Mouse (Mus musculus) liver, embryonic 14.5 days (tissue): Measurements from ENCODE around the gene Numb. TPM values are rescaled to one million over a fixed set of nuclear protein-coding genes. Genes with fewer than 3 reads are reported as not detected.

ENCODE experiments used
- ATAC-seq: fragments of 200-750 bp; cut with Nextera tagmentation; 2 replicates; pipeline ENCODE4 v1.8.0; 2017; ENCODE audit warnings: moderate number of reproducible peaks, mild to moderate bottlenecking, moderate library complexity; ENCODE audit not compliant: insufficient read depth
- DNase-seq, 3 experiments: peaks; one replicate each; pipeline ENCODE4 v3.0.0-alpha.2; 2012 to 2013; ENCODE audit warnings: low read depth in 3 of 3, low spot score in 3 of 3
- H3K27ac ChIP-seq: fragments of 300-500 bp; sonication (generic); 2 replicates; pipeline ENCODE4 v1.5.1; 2014; ENCODE audit warnings: moderate library complexity, mild to moderate bottlenecking, control low read depth, inconsistent platforms
- H3K27me3 ChIP-seq: fragments of 300-500 bp; sonication (generic); 2 replicates; pipeline ENCODE4 v1.6.1; 2014; ENCODE audit warnings: mild to moderate bottlenecking, low read length, moderate library complexity; ENCODE audit not compliant: control insufficient read depth, insufficient read depth
- H3K36me3 ChIP-seq: fragments of 300-500 bp; sonication (generic); replicated peaks from 2 replicates; pipeline ENCODE4 v1.6.1; 2014; ENCODE audit warnings: low read depth; ENCODE audit not compliant: control insufficient read depth, insufficient read depth
- H3K4me1 ChIP-seq, 2 experiments: fragments of 200-500 bp in 1 of 2; fragments of 300-500 bp in 1 of 2; sonication (generic) in 1 of 2; replicated peaks; 2 replicates each; pipeline ENCODE4 v1.6.1; 2012 to 2014; ENCODE audit warnings: antibody characterized with exemption in 1 of 2, inconsistent platforms in 1 of 2, low read length in 1 of 2; ENCODE audit not compliant: control insufficient read depth in 2 of 2, insufficient read depth in 2 of 2
- H3K4me2 ChIP-seq: fragments of 300-500 bp; sonication (generic); 2 replicates; pipeline ENCODE4 v1.6.1; 2014; ENCODE audit warnings: low read depth, mild to moderate bottlenecking, control low read depth, moderate library complexity
- H3K4me3 ChIP-seq, 2 experiments: fragments of 200-500 bp in 1 of 2; fragments of 300-500 bp in 1 of 2; sonication (generic) in 1 of 2; 2 replicates each; pipeline ENCODE4 v1.5.1; 2012 to 2014; ENCODE audit warnings: low read depth in 2 of 2, low read length in 2 of 2, mild to moderate bottlenecking in 2 of 2, control low read depth in 1 of 2, inconsistent platforms in 1 of 2, moderate library complexity in 1 of 2; ENCODE audit not compliant: insufficient read depth in 1 of 2
- H3K9ac ChIP-seq: fragments of 300-500 bp; sonication (generic); replicated peaks from 2 replicates; pipeline ENCODE4 v1.6.1; 2014; ENCODE audit warnings: mild to moderate bottlenecking, control low read depth, moderate library complexity
- H3K9me3 ChIP-seq: fragments of 300-500 bp; sonication (generic); 2 replicates; pipeline ENCODE4 v1.6.1; 2016; ENCODE audit warnings: low read length, mixed read lengths; ENCODE audit not compliant: control insufficient read depth
- CTCF ChIP-seq: IDR thresholded peaks from 2 replicates; pipeline ENCODE4 v1.5.1; 2016; ENCODE audit warnings: antibody characterized with exemption, low read depth, control low read depth
- EP300 ChIP-seq: IDR thresholded peaks from 2 replicates; pipeline ENCODE4 v1.6.1; 2016; ENCODE audit warnings: antibody characterized with exemption, low read depth
- WGBS: fragments of 180-500 bp; shearing (Covaris S2); extraction: QIAGEN DNeasy Blood & Tissue Kit; methylation state at CpG from one replicate; pipeline ENCODE4 v1.1.7; 2014; ENCODE audit not compliant: insufficient replicate concordance; 5-methylcytosine and 5-hydroxymethylcytosine counted together
- polyA plus RNA-seq, 2 experiments: library from polyadenylated mRNA; depleted of rRNA in 1 of 2; stranded (reverse) in 1 of 2; unstranded in 1 of 2; fragments of >200 nt; fragmentation: Nextera tagmentation in 1 of 2; extraction: Ambion mirVana in 1 of 2; gene quantifications; 2 replicates each; pipeline versions ENCODE4 v1.2.1 to v1.2.3; 2012 to 2014

Numb gene
- polyA plus RNA-seq, 2 experiments: 9.7 to 13.1 TPM

GRCm38 (mm10) chr12:83752495-83752894 lies 169.2 kb downstream of the Numb start:
- Histone ChIP-seq H3K27me3 (no peaks in the 10 kb centered on the region), H3K36me3 (no peaks in the 10 kb centered on the region), H3K9me3 (no peaks in the 10 kb centered on the region), H3K4me1 (peaks cover 0 to 3% of the 10 kb centered on the region in 2 experiments; a peak in 1 of 4 replicates), H3K4me3 (no peak overlapping the region), H3K4me2 (no peak overlapping the region), H3K27ac (no peak overlapping the region), H3K9ac (no peak overlapping the region)
- 21% methylated on average over 2 of the region's 2 CpGs for WGBS
- TF ChIP-seq CTCF: no peak
- TF ChIP-seq EP300: no peak
- ATAC-seq (no peak), DNase-seq (no peak)

- no peak overlapping the region for H3K4me2 ChIP-seq
- no peaks in the 10 kb centered on the region for H3K9me3 ChIP-seq
- no peaks in the 10 kb centered on the region for H3K36me3 ChIP-seq
- no peak for ATAC-seq
- H3K4me3 ChIP-seq: no peak overlapping the region
- WGBS: 24% methylated on average over 1 of the region's 1 CpGs
- TF ChIP-seq EP300: no peak
- no peak for TF ChIP-seq CTCF
- H3K27ac ChIP-seq: no peak overlapping the region
- DNase-seq: no peak
- no peak overlapping the region for H3K9ac ChIP-seq
- H3K4me1 ChIP-seq: peaks cover 0 to 3% of the 10 kb centered on the region in 2 experiments; a peak in 1 of 4 replicates
- H3K27me3 ChIP-seq: no peaks in the 10 kb centered on the region
Observed at GRCm38 (mm10) chr12:83749186-83749585, 172.5 kb downstream of the Numb start.

Other genes starting within 250 kb of the Numb start
- 6.3 and 6.8 TPM in 2 replicates for gene Psen1, start 233.8 kb downstream of the Numb start, polyA plus RNA-seq (2012; rRNA removed)
- 21.0 and 21.1 TPM in 2 replicates for gene Psen1, start 233.8 kb downstream of the Numb start, polyA plus RNA-seq (2014; fragmentation: Nextera tagmentation; extraction: Ambion mirVana)
- 1.2 and 1.7 TPM in 2 replicates for gene Papln, start 158.3 kb downstream of the Numb start, polyA plus RNA-seq (2012; rRNA removed)
- 0.27 and 0.81 TPM in 2 replicates for gene Papln, start 158.3 kb downstream of the Numb start, polyA plus RNA-seq (2014; fragmentation: Nextera tagmentation; extraction: Ambion mirVana)
- 7.8 and 8.1 TPM in 2 replicates for gene Riox1, start 28.7 kb upstream of the Numb start, polyA plus RNA-seq (2012; rRNA removed)
- gene Riox1, start 28.7 kb upstream of the Numb start, polyA plus RNA-seq (2014; fragmentation: Nextera tagmentation; extraction: Ambion mirVana): 6.8 and 7.3 TPM in 2 replicates
- gene Heatr4, start 62.9 kb upstream of the Numb start, polyA plus RNA-seq (2012; rRNA removed): not detected in 2 replicates
- not detected in 2 replicates for gene Heatr4, start 62.9 kb upstream of the Numb start, polyA plus RNA-seq (2014; fragmentation: Nextera tagmentation; extraction: Ambion mirVana)
- 2.7 and 2.9 TPM in 2 replicates for gene Acot2, start 65.9 kb upstream of the Numb start, polyA plus RNA-seq (2012; rRNA removed)
- gene Acot2, start 65.9 kb upstream of the Numb start, polyA plus RNA-seq (2014; fragmentation: Nextera tagmentation; extraction: Ambion mirVana): 5.5 and 6.0 TPM in 2 replicates
- gene Acot1, start 87.6 kb upstream of the Numb start, polyA plus RNA-seq (2012; rRNA removed): 12.8 and 14.7 TPM in 2 replicates
- 28.3 and 35.7 TPM in 2 replicates for gene Acot1, start 87.6 kb upstream of the Numb start, polyA plus RNA-seq (2014; fragmentation: Nextera tagmentation; extraction: Ambion mirVana)
- 4.8 and 5.0 TPM in 2 replicates for gene Acot4, start 116.4 kb upstream of the Numb start, polyA plus RNA-seq (2012; rRNA removed)
- 7.9 and 8.4 TPM in 2 replicates for gene Acot4, start 116.4 kb upstream of the Numb start, polyA plus RNA-seq (2014; fragmentation: Nextera tagmentation; extraction: Ambion mirVana)
- gene Gm49366, start 117.0 kb upstream of the Numb start, polyA plus RNA-seq (2012; rRNA removed): not detected in 2 replicates
- gene Gm49366, start 117.0 kb upstream of the Numb start, polyA plus RNA-seq (2014; fragmentation: Nextera tagmentation; extraction: Ambion mirVana): not detected in 2 replicates
- gene Acot3, start 130.2 kb upstream of the Numb start, polyA plus RNA-seq (2012; rRNA removed): 2.0 and 2.6 TPM in 2 replicates
- 3.7 and 4.4 TPM in 2 replicates for gene Acot3, start 130.2 kb upstream of the Numb start, polyA plus RNA-seq (2014; fragmentation: Nextera tagmentation; extraction: Ambion mirVana)
- not detected in 2 replicates for gene Acot5, start 147.4 kb upstream of the Numb start, polyA plus RNA-seq (2012; rRNA removed)
- gene Acot5, start 147.4 kb upstream of the Numb start, polyA plus RNA-seq (2014; fragmentation: Nextera tagmentation; extraction: Ambion mirVana): not detected in 2 replicates
- 0.87 and 1.0 TPM in 2 replicates for gene Acot6, start 178.7 kb upstream of the Numb start, polyA plus RNA-seq (2012; rRNA removed)
- gene Acot6, start 178.7 kb upstream of the Numb start, polyA plus RNA-seq (2014; fragmentation: Nextera tagmentation; extraction: Ambion mirVana): 0.48 and 0.77 TPM in 2 replicates
- gene Dnal1, start 192.4 kb upstream of the Numb start, polyA plus RNA-seq (2012; rRNA removed): 0.39 and 0.44 TPM in 2 replicates
- gene Dnal1, start 192.4 kb upstream of the Numb start, polyA plus RNA-seq (2014; fragmentation: Nextera tagmentation; extraction: Ambion mirVana): 0.04 and 0.15 TPM in 2 replicates
- gene Pnma1, start 226.6 kb upstream of the Numb start, polyA plus RNA-seq (2012; rRNA removed): 0.09 and 0.10 TPM in 2 replicates
- 0.05 and 0.11 TPM in 2 replicates for gene Pnma1, start 226.6 kb upstream of the Numb start, polyA plus RNA-seq (2014; fragmentation: Nextera tagmentation; extraction: Ambion mirVana)